Mouse (Mus musculus) MEL (cell line): ENCODE measurements at regions not wholly inside any gene's neighbourhood (a gene's known extent, or its start where the extent isn't known, plus 50 kb on each side); places are given as distances from the start of the nearest gene placed in this dataset.

Experiments
- DNase-seq: peaks from one replicate; pipeline ENCODE4 v3.0.0; 2011; ENCODE audit warnings: low read depth, low spot score
- H3K27ac ChIP-seq: 2 replicates; pipeline ENCODE4 v1.5.1; 2012; ENCODE audit warnings: low read depth, mild to moderate bottlenecking, control low read depth, low read length, moderate library complexity; ENCODE audit not compliant: control insufficient read depth
- H3K27me3 ChIP-seq, 2 experiments: fragments of 150-350 bp in 1 of 2; sonication (generic) in 1 of 2; 2 replicates each; pipeline ENCODE4 v1.6.1; 2012; ENCODE audit warnings: low read length in 2 of 2, mild to moderate bottlenecking in 2 of 2, improper control_type of control experiment in 1 of 2, moderate library complexity in 1 of 2; ENCODE audit not compliant: insufficient read depth in 2 of 2, control insufficient read depth in 1 of 2
- H3K36me3 ChIP-seq, 2 experiments: 2 replicates each; pipeline ENCODE4 v1.6.1; 2012 to 2014; ENCODE audit warnings: low read length in 2 of 2, improper control_type of control experiment in 1 of 2, inconsistent platforms in 1 of 2, mild to moderate bottlenecking in 1 of 2; ENCODE audit not compliant: insufficient read depth in 2 of 2, control insufficient read depth in 1 of 2
- H3K4me1 ChIP-seq, 2 experiments: fragments of 150-350 bp in 1 of 2; sonication (generic) in 1 of 2; 2 replicates each; pipeline ENCODE4 v1.6.1; 2012; ENCODE audit warnings: low read length in 2 of 2, improper control_type of control experiment in 1 of 2, mild to moderate bottlenecking in 1 of 2; ENCODE audit not compliant: insufficient read depth in 2 of 2, control insufficient read depth in 1 of 2
- H3K4me3 ChIP-seq, 2 experiments: fragments of 150-350 bp in 1 of 2; sonication (generic) in 1 of 2; 2 replicates each; pipeline ENCODE4 v1.5.1; 2012; ENCODE audit warnings: low read depth in 2 of 2, low read length in 2 of 2, mild to moderate bottlenecking in 2 of 2, moderate library complexity in 2 of 2, control low read depth in 1 of 2, improper control_type of control experiment in 1 of 2; ENCODE audit not compliant: control insufficient read depth in 1 of 2, insufficient read depth in 1 of 2
- H3K79me2 ChIP-seq: 2 replicates; pipeline ENCODE4 v1.6.1; 2012; ENCODE audit warnings: mild to moderate bottlenecking, low read length, moderate library complexity; ENCODE audit not compliant: control insufficient read depth, poor library complexity, insufficient read depth
- H3K9ac ChIP-seq: 2 replicates; pipeline ENCODE4 v1.6.1; 2012; ENCODE audit warnings: low read depth, mild to moderate bottlenecking, control low read depth, low read length, moderate library complexity; ENCODE audit not compliant: control insufficient read depth, poor library complexity, severe bottlenecking
- H3K9me3 ChIP-seq: fragments of 150-350 bp; sonication (generic); replicated peaks from 2 replicates; pipeline ENCODE4 v1.6.1; 2012; ENCODE audit warnings: mild to moderate bottlenecking, low read length, improper control_type of control experiment, moderate library complexity; ENCODE audit not compliant: insufficient read depth
- CHD2 ChIP-seq: IDR thresholded peaks from 2 replicates; pipeline ENCODE4 v1.6.1; 2011; ENCODE audit warnings: low read length, improper control_type of control experiment
- CTCF ChIP-seq, 3 experiments: IDR thresholded peaks in 2 of 3; conservative IDR thresholded peaks in 1 of 3; 2 replicates each; pipeline ENCODE4 v1.5.1; 2011 to 2012; ENCODE audit warnings: low read length in 3 of 3, low read depth in 2 of 3, mild to moderate bottlenecking in 2 of 3, improper control_type of control experiment in 1 of 3, inconsistent platforms in 1 of 3, mixed read lengths in 1 of 3, moderate library complexity in 1 of 3; ENCODE audit not compliant: control insufficient read depth in 1 of 3, insufficient read depth in 1 of 3, poor library complexity in 1 of 3, severe bottlenecking in 1 of 3
- EP300 ChIP-seq, 2 experiments: IDR thresholded peaks; 2 replicates each; pipeline ENCODE4 v1.6.1; 2011; ENCODE audit warnings: improper control_type of control experiment in 2 of 2, low read length in 2 of 2, low read depth in 1 of 2, mild to moderate bottlenecking in 1 of 2
- KAT2A ChIP-seq: conservative IDR thresholded peaks from 2 replicates; pipeline ENCODE4 v1.6.1; 2012; ENCODE audit warnings: low read depth, low read length, improper control_type of control experiment, inconsistent platforms
- MEF2A ChIP-seq: IDR thresholded peaks from 2 replicates; pipeline ENCODE4 v1.6.1; 2014; ENCODE audit warnings: low read depth, mild to moderate bottlenecking, inconsistent platforms, low read length, improper control_type of control experiment; ENCODE audit not compliant: poor library complexity, insufficient replicate concordance, severe bottlenecking; ENCODE audit errors: extremely low read depth
- NELFE ChIP-seq: IDR thresholded peaks from 2 replicates; pipeline ENCODE4 v1.6.1; 2011; ENCODE audit warnings: low read depth, low read length, improper control_type of control experiment
- RAD21 ChIP-seq: IDR thresholded peaks from 2 replicates; pipeline ENCODE4 v1.6.1; 2011; ENCODE audit warnings: mild to moderate bottlenecking, low read depth, low read length, improper control_type of control experiment
- SIN3A ChIP-seq: IDR thresholded peaks from 2 replicates; pipeline ENCODE4 v1.6.1; 2012; ENCODE audit warnings: low read length, improper control_type of control experiment, inconsistent platforms
- SMC3 ChIP-seq: IDR thresholded peaks from 2 replicates; pipeline ENCODE4 v1.6.1; 2011; ENCODE audit warnings: low read depth, low read length, improper control_type of control experiment
- TCF12 ChIP-seq: IDR thresholded peaks from 2 replicates; pipeline ENCODE4 v1.6.1; 2014; ENCODE audit warnings: low read depth, mild to moderate bottlenecking, inconsistent platforms, low read length, improper control_type of control experiment, moderate library complexity
- ZC3H11A ChIP-seq: IDR thresholded peaks from 2 replicates; pipeline ENCODE4 v1.6.1; 2012; ENCODE audit warnings: low read depth, mild to moderate bottlenecking, inconsistent platforms, low read length, improper control_type of control experiment
- ZMIZ1 ChIP-seq: IDR thresholded peaks from 2 replicates; pipeline ENCODE4 v1.6.1; 2012; ENCODE audit warnings: low read depth, mild to moderate bottlenecking, inconsistent platforms, low read length, improper control_type of control experiment, moderate library complexity
- ZNF384 ChIP-seq: IDR thresholded peaks from 2 replicates; pipeline ENCODE4 v1.6.1; 2012; ENCODE audit warnings: low read depth, mild to moderate bottlenecking, inconsistent platforms, low read length, improper control_type of control experiment

DNA sequence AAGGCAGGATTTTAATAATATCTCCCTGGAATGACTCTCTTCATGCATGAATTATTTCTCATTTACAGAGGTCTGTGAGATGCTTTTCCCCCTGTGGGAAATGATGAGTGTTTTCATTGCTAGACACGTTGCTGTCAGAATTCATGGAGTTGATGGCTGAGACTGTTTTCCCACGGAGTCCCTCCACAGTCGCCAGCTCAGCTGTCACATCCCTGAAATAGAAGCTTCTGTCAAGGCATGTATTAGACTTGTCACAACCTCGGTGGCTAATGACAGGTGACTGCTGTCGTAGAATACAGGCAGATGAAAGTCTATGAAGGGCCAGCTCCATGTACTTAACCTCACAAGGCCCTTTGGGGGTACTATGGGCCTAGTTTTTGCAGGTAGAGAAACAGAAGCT is 212.4 kb downstream of the Abcc12 start:
- TF ChIP-seq ZMIZ1 = no peak
- no peak for TF ChIP-seq SIN3A
- TF ChIP-seq EP300 (IDR thresholded peaks at IDR 0.05; ENCODE audit: low read depth in 1 of 2, low read length in 2 of 2) = no peak
- TF ChIP-seq ZNF384 = no peak
- DNase-seq = no peak
- Histone ChIP-seq H3K27ac (no peak overlapping the region), H3K4me1 (no peaks in the 10 kb centered on the region), H3K36me3 (no peaks in the 10 kb centered on the region), H3K9me3 (no peaks in the 10 kb centered on the region), H3K4me3 (no peak overlapping the region), H3K27me3 (no peaks in the 10 kb centered on the region), H3K9ac (no peak overlapping the region), H3K79me2 (no peaks in the 10 kb centered on the region)

GRCm38 (mm10) chr8:86366636-86367035 is 213.8 kb downstream of the Abcc12 start:
- H3K9me3 ChIP-seq = no peaks in the 10 kb centered on the region
- no peak overlapping the region for H3K9ac ChIP-seq

DNA sequence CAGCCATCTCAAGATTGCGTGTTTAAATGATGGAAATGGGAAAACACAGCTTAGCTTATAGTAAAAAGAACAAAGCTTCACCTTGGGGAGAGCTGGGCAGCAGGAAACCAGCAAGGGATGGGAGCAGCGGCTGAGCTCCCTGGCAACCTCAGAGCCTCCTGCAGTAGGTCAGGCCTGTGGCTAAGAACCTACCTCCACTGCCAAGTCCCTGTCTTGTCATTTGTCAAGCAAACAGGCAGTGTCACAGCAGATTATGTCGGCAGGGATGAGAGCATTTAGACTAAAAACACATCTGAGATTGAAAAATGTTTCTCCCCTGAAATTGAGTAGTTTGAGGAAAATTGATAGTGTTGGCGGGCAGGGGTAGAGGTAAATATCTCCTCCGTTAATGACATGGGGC is 214.8 kb downstream of the Abcc12 start:
- Histone ChIP-seq H3K27me3 (no peaks in the 10 kb centered on the region), H3K9me3 (no peaks in the 10 kb centered on the region), H3K4me3 (no peak overlapping the region), H3K36me3 (no peaks in the 10 kb centered on the region), H3K4me1 (no peaks in the 10 kb centered on the region), H3K79me2 (no peaks in the 10 kb centered on the region), H3K27ac (no peak overlapping the region), H3K9ac (no peak overlapping the region)
- TF ChIP-seq TCF12 (no peak), CHD2 (no peak)
- no peak for DNase-seq

More at GRCm38 (mm10) chr8:86366636-86367035, 213.8 kb downstream of the Abcc12 start:
- DNase-seq = no peak
- TF ChIP-seq MEF2A (no peak), ZC3H11A (no peak)
- H3K27me3 ChIP-seq = no peaks in the 10 kb centered on the region
- no peak overlapping the region for H3K27ac ChIP-seq
- no peaks in the 10 kb centered on the region for H3K79me2 ChIP-seq
- H3K4me1 ChIP-seq = no peaks in the 10 kb centered on the region
- H3K36me3 ChIP-seq = no peaks in the 10 kb centered on the region
- H3K4me3 ChIP-seq = no peak overlapping the region

DNA sequence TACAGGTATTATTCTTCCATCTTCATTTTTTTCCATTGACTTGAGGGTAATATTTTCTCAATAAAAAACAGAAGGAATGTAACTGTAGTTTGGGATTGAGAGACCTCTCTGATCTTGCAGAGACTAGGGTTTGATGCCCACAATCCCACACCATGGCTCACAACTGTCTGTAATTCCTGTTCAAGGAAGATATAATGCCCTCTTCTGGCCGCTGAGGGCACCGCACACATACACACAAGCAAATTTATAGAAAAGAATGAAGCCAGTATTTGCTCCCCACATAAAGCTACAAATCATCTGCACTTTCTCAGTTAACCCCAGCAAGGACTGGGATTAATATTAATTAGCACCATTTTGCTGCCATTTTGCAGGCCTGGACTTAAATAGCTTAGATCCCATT is 215.6 kb downstream of the Abcc12 start:
- DNase-seq = peak; percentile 24
- Histone ChIP-seq H3K27me3 (no peaks in the 10 kb centered on the region), H3K79me2 (no peaks in the 10 kb centered on the region), H3K9me3 (no peaks in the 10 kb centered on the region), H3K4me3 (no peak overlapping the region), H3K4me1 (no peaks in the 10 kb centered on the region), H3K9ac (no peak overlapping the region), H3K27ac (no peak overlapping the region), H3K36me3 (no peaks in the 10 kb centered on the region)
- TF ChIP-seq RAD21 (peak; percentile 39), KAT2A (no peak), ZC3H11A (peak; percentile 50), NELFE (no peak), SMC3 (peak; percentile 71), CTCF (IDR thresholded peaks at IDR 0.05 in 2 of 3, conservative IDR thresholded peaks at IDR 0.05 in 1 of 3; ENCODE audit: control insufficient read depth in 1 of 3, insufficient read depth in 1 of 3, low read depth in 2 of 3, low read length in 3 of 3, poor library complexity in 1 of 3, severe bottlenecking in 1 of 3) (peak; percentile 32 to 57 (median 43); a peak in 5 of 6 replicates)
